Mouse (Mus musculus) heart, postnatal 25 days (tissue): Measurements from ENCODE around the gene Wdr5. TPM values are rescaled to one million over a fixed set of nuclear protein-coding genes. Genes with fewer than 3 reads are reported as not detected.
"Not testable (repeated sequence)": the region's sequence is repeated elsewhere in the genome, so short reads cannot be mapped to it uniquely, and the experiment has no call there.

Experiments
- DNase-seq: peaks from one replicate; pipeline ENCODE4 v3.0.0; 2022; ENCODE audit warnings: low spot score
- intact Hi-C: fragments of 180-260 bp; cut with DNase I; formaldehyde crosslinking; loops from one replicate; pipeline ENCODE4 v1.15.1; 2025
- total RNA-seq, 2 experiments: library from RNA; stranded (reverse); gene quantifications; 2 replicates each; pipeline ENCODE4 v1.2.3; 2021

The Wdr5 gene
- total RNA-seq, 2 experiments from 2014 or later: 23.4 to 23.7 TPM

GRCm38 (mm10) chr2:27545517-27545916, 30.6 kb downstream of the Wdr5 start:
- DNase-seq, intact Hi-C loops: not testable (repeated sequence)

GRCm38 (mm10) chr2:27546041-27546440, 31.1 kb downstream of the Wdr5 start:
- intact Hi-C loops, DNase-seq: not testable (repeated sequence)

GRCm38 (mm10) chr2:27547326-27547725, 32.4 kb downstream of the Wdr5 start:
- intact Hi-C loops: no loop called here
- no peak for DNase-seq

GRCm38 (mm10) chr2:27547986-27548385, 33.0 kb downstream of the Wdr5 start:
- intact Hi-C loops: no loop called here
- DNase-seq: no peak

GRCm38 (mm10) chr2:27548664-27549369, 33.9 kb downstream of the Wdr5 start:
- intact Hi-C loops: no loop called here
- no peak for DNase-seq

GRCm38 (mm10) chr2:27552620-27553287, 37.8 kb downstream of the Wdr5 start:
- intact Hi-C loops: loop anchor here (1.0 to 5.0 kb wide), 3 partner anchors 125 to 420 kb away; partner anchors contain the start of gene Rxra
- peak; percentile 44 for DNase-seq

- intact Hi-C loops: loop anchor here (2.0 to 5.0 kb wide), 3 partner anchors 14 to 418 kb away; partner anchors contain the start of gene Rxra
- peak; percentile 34 for DNase-seq
Measured at GRCm38 (mm10) chr2:27554308-27554707, 39.4 kb downstream of the Wdr5 start.

GRCm38 (mm10) chr2:27556921-27557320, 42.0 kb downstream of the Wdr5 start:
- intact Hi-C loops: no loop called here
- no peak for DNase-seq

- intact Hi-C loops: loop anchor here (10.0 kb wide), 1 partner anchor 324 kb away; the partner anchor contains the start of gene Col5a1
- DNase-seq: no peak
Measured at GRCm38 (mm10) chr2:27560708-27561123, 45.8 kb downstream of the Wdr5 start.

GRCm38 (mm10) chr2:27561159-27561558, 46.2 kb downstream of the Wdr5 start:
- no peak for DNase-seq
- intact Hi-C loops: loop anchor here (10.0 kb wide), 1 partner anchor 324 kb away; the partner anchor contains the start of gene Col5a1

- no peak for DNase-seq
- intact Hi-C loops: loop anchor here (10.0 kb wide), 1 partner anchor 323 kb away; the partner anchor contains the start of gene Col5a1
Measured at GRCm38 (mm10) chr2:27561829-27562228, 46.9 kb downstream of the Wdr5 start.

- no peak for DNase-seq
- intact Hi-C loops: loop anchor here (10.0 kb wide), 1 partner anchor 321 kb away; the partner anchor contains the start of gene Col5a1
Measured at GRCm38 (mm10) chr2:27563641-27564148, 48.7 kb downstream of the Wdr5 start.

- intact Hi-C loops: loop anchor here (10.0 kb wide), 1 partner anchor 320 kb away; the partner anchor contains the start of gene Col5a1
- no peak for DNase-seq
Measured at GRCm38 (mm10) chr2:27564694-27565093, 49.7 kb downstream of the Wdr5 start.

GRCm38 (mm10) chr2:27565316-27566103, 50.6 kb downstream of the Wdr5 start:
- intact Hi-C loops: loop anchor here (10.0 kb wide), 1 partner anchor 319 kb away; the partner anchor contains the start of gene Col5a1

GRCm38 (mm10) chr2:27570856-27571255, 55.9 kb downstream of the Wdr5 start:
- no peak for DNase-seq
- intact Hi-C loops: no loop called here

More at GRCm38 (mm10) chr2:27565316-27566103, 50.6 kb downstream of the Wdr5 start:
- no peak for DNase-seq

GRCm38 (mm10) chr2:27572261-27572793, 57.4 kb downstream of the Wdr5 start:
- intact Hi-C loops: no loop called here
- no peak for DNase-seq

- intact Hi-C loops: no loop called here
- DNase-seq: peak; percentile 69
Measured at GRCm38 (mm10) chr2:27572928-27573627, 58.1 kb downstream of the Wdr5 start.

GRCm38 (mm10) chr2:27573628-27573966, 58.6 kb downstream of the Wdr5 start:
- intact Hi-C loops: no loop called here
- no peak for DNase-seq

- DNase-seq: no peak
- intact Hi-C loops: no loop called here
Measured at GRCm38 (mm10) chr2:27576416-27576815, 61.5 kb downstream of the Wdr5 start.
